In genomic region chr10:80175536-80176269, GRCm38 (mm10) we compare ENCODE assay signal across 8 mouse cellular contexts. TPM values are rescaled to one million over a fixed set of nuclear protein-coding genes. Genes with fewer than 3 reads are reported as not detected.
A peak's percentile ranks its signal among the peaks of the same experiment; 100 is the strongest.
DNase-seq lines count a peak whose midpoint lies in the region; ATAC-seq and TF ChIP-seq lines count a peak whose summit lies in the region.

No protein-coding gene starts in this region.

- H3K9ac ChIP-seq in heart, embryonic 11.5 days (ENCODE audit: low read depth, low read length): no peak overlapping the region

- TF ChIP-seq POLR2A in cerebellum, adult 2 months (IDR thresholded peaks at IDR 0.05; ENCODE audit: borderline replicate concordance, insufficient read depth, low read length): no peak

- H3K27ac ChIP-seq in heart, embryonic 10.5 days: no peak overlapping the region
- no peak overlapping the region for H3K27ac ChIP-seq in heart, embryonic 11.5 days (ENCODE audit: low read depth, low read length)
- H3K27ac ChIP-seq in cerebellum, adult 2 months (ENCODE audit: insufficient read depth, low read length): no peak overlapping the region

- peaks cover 21% of the 10 kb centered on the region for H3K36me3 ChIP-seq in heart, embryonic 10.5 days
- H3K36me3 ChIP-seq in heart, embryonic 11.5 days (ENCODE audit: control insufficient read depth, insufficient read depth, low read length): peaks cover 10% of the 10 kb centered on the region

- peak overlapping the region; percentile 3 for H3K4me3 ChIP-seq in heart, embryonic 10.5 days
- no peak overlapping the region for H3K4me3 ChIP-seq in heart, embryonic 11.5 days (ENCODE audit: low read depth, low read length)
- no peak overlapping the region for H3K4me3 ChIP-seq in cerebellum, adult 2 months (replicated peaks; ENCODE audit: insufficient read depth, low read depth, low read length)

- no peak for ATAC-seq in heart, embryonic 11.5 days (replicated peaks; ENCODE audit: insufficient number of reproducible peaks, low FRiP score, low TSS enrichment)
- ATAC-seq in granulocyte monocyte progenitor cell, adult 5-6 weeks (replicated peaks; ENCODE audit: poor library complexity, severe bottlenecking): 0 out of 2 replicates have a peak, but pooled peaks have one; percentile 10

- no peaks in the 10 kb centered on the region for H3K9me3 ChIP-seq in heart, embryonic 10.5 days
- no peaks in the 10 kb centered on the region for H3K9me3 ChIP-seq in heart, embryonic 11.5 days (replicated peaks; ENCODE audit: control insufficient read depth, low read length)

- peak; percentile 61; the same call in 1 of the 2 replicates for TF ChIP-seq CTCF in cerebellum, adult 2 months (IDR thresholded peaks at IDR 0.05; ENCODE audit: borderline replicate concordance, insufficient read depth, low read depth, low read length)

- peaks cover 67% of the 10 kb centered on the region for H3K4me1 ChIP-seq in heart, embryonic 10.5 days
- H3K4me1 ChIP-seq in heart, embryonic 11.5 days (ENCODE audit: control insufficient read depth, insufficient read depth, low read length): peaks cover 19% of the 10 kb centered on the region
- peaks cover 11% of the 10 kb centered on the region for H3K4me1 ChIP-seq in cerebellum, adult 2 months (ENCODE audit: control insufficient read depth, insufficient read depth, low read length)

- peaks cover 10% of the 10 kb centered on the region for H3K27me3 ChIP-seq in heart, embryonic 10.5 days (ENCODE audit: insufficient read depth, poor library complexity, severe bottlenecking)
- no peaks in the 10 kb centered on the region for H3K27me3 ChIP-seq in heart, embryonic 11.5 days (ENCODE audit: control insufficient read depth, insufficient read depth, low read length)
- no peaks in the 10 kb centered on the region for H3K27me3 ChIP-seq in cerebellum, adult 2 months (ENCODE audit: control insufficient read depth, insufficient read depth, low read length)

- no peak overlapping the region for H3K4me2 ChIP-seq in heart, embryonic 11.5 days

- WGBS in heart, embryonic 10.5 days: 26% methylated on average over 4 of the region's 4 CpGs
- WGBS in heart, embryonic 11.5 days (ENCODE audit: insufficient replicate concordance): 19% methylated on average over 4 of the region's 4 CpGs
- WGBS in cerebellum, adult 2 months: 29% methylated on average over 4 of the region's 4 CpGs

- no peak for DNase-seq in heart, embryonic 10.5 days (ENCODE audit: low spot score)
- peak; percentile 54 to 59 for DNase-seq in B cell, adult 2 months
- DNase-seq in cerebellum, adult 2 months: peak; percentile 49 to 54
- DNase-seq in mesoderm, embryonic 11.5 days (ENCODE audit: low read depth, low spot score): peak; percentile 74
- no peak for DNase-seq in urinary bladder, postnatal 10 days (ENCODE audit: low spot score)
- DNase-seq in layer of hippocampus, postnatal 25 days (ENCODE audit: extremely low spot score in 1 of 2, low spot score in 1 of 2): no peak

RNA-seq across cellular contexts. Expression of gene 1600002K03Rik, which starts 3.0 kb away (rescaled TPM):
- 11.7 and 13.9 TPM in 2 replicates for polyA plus RNA-seq in heart, embryonic 10.5 days (2016; fragmentation: Nextera tagmentation; extraction: Ambion mirVana)
- polyA plus RNA-seq in heart, embryonic 11.5 days (2014; fragmentation: Nextera tagmentation; extraction: Ambion mirVana): 9.6 and 12.4 TPM in 2 replicates
- polyA plus RNA-seq in cerebellum, adult 2 months (2012; rRNA removed): 16.4 and 18.0 TPM in 2 replicates
- 17.2 and 43.4 TPM in 2 replicates for total RNA-seq in granulocyte monocyte progenitor cell, adult 5-6 weeks (2014; fragmentation: Nextera tagmentation)
- total RNA-seq in granulocyte monocyte progenitor cell, adult 5-6 weeks (2017): 11.2 and 11.5 TPM in 2 replicates
- 1 to 10 TPM; 5.8 to 6.2 TPM for total RNA-seq in layer of hippocampus, postnatal 25 days (2021)

RNA-seq across cellular contexts. Expression of gene Efna2, which starts 3.6 kb away (rescaled TPM):
- polyA plus RNA-seq in heart, embryonic 10.5 days (2016; fragmentation: Nextera tagmentation; extraction: Ambion mirVana): 14.9 and 20.6 TPM in 2 replicates
- 13.9 and 14.8 TPM in 2 replicates for polyA plus RNA-seq in heart, embryonic 11.5 days (2014; fragmentation: Nextera tagmentation; extraction: Ambion mirVana)
- 10.2 and 10.7 TPM in 2 replicates for polyA plus RNA-seq in cerebellum, adult 2 months (2012; rRNA removed)
- total RNA-seq in granulocyte monocyte progenitor cell, adult 5-6 weeks (2014; fragmentation: Nextera tagmentation): not detected in 2 replicates
- total RNA-seq in granulocyte monocyte progenitor cell, adult 5-6 weeks (2017): 0.05 TPM in 1 of 2 replicates, not detected in the other
- 10 to 100 TPM; 11.9 to 12.7 TPM for total RNA-seq in layer of hippocampus, postnatal 25 days (2021)

RNA-seq across cellular contexts. Expression of gene Cirbp, which starts 9.9 kb away (rescaled TPM):
- polyA plus RNA-seq in heart, embryonic 10.5 days (2016; fragmentation: Nextera tagmentation; extraction: Ambion mirVana): 85.7 and 98.0 TPM in 2 replicates
- polyA plus RNA-seq in heart, embryonic 11.5 days (2014; fragmentation: Nextera tagmentation; extraction: Ambion mirVana): 49.1 and 52.7 TPM in 2 replicates
- 240 and 261 TPM in 2 replicates for polyA plus RNA-seq in cerebellum, adult 2 months (2012; rRNA removed)
- 25.3 and 70.7 TPM in 2 replicates for total RNA-seq in granulocyte monocyte progenitor cell, adult 5-6 weeks (2014; fragmentation: Nextera tagmentation)
- 36.8 and 40.7 TPM in 2 replicates for total RNA-seq in granulocyte monocyte progenitor cell, adult 5-6 weeks (2017)
- 10 to 100 TPM; 69.5 to 97.5 TPM for total RNA-seq in layer of hippocampus, postnatal 25 days (2021)

RNA-seq across cellular contexts. Expression of gene Midn, which starts 27.6 kb away (rescaled TPM):
- 16.1 and 24.4 TPM in 2 replicates for polyA plus RNA-seq in heart, embryonic 10.5 days (2016; fragmentation: Nextera tagmentation; extraction: Ambion mirVana)
- 29.5 and 31.9 TPM in 2 replicates for polyA plus RNA-seq in heart, embryonic 11.5 days (2014; fragmentation: Nextera tagmentation; extraction: Ambion mirVana)
- polyA plus RNA-seq in cerebellum, adult 2 months (2012; rRNA removed): 26.1 and 26.5 TPM in 2 replicates
- 26.7 and 36.8 TPM in 2 replicates for total RNA-seq in granulocyte monocyte progenitor cell, adult 5-6 weeks (2014; fragmentation: Nextera tagmentation)
- total RNA-seq in granulocyte monocyte progenitor cell, adult 5-6 weeks (2017): 10.0 and 17.4 TPM in 2 replicates
- 10 to 100 TPM; 61.4 to 82.4 TPM for total RNA-seq in layer of hippocampus, postnatal 25 days (2021)

RNA-seq across cellular contexts. Expression of gene Cbarp, which starts 35.1 kb away (rescaled TPM):
- 2.0 and 4.0 TPM in 2 replicates for polyA plus RNA-seq in heart, embryonic 10.5 days (2016; fragmentation: Nextera tagmentation; extraction: Ambion mirVana)
- polyA plus RNA-seq in heart, embryonic 11.5 days (2014; fragmentation: Nextera tagmentation; extraction: Ambion mirVana): 2.5 and 2.7 TPM in 2 replicates
- 147 and 151 TPM in 2 replicates for polyA plus RNA-seq in cerebellum, adult 2 months (2012; rRNA removed)
- 0.73 and 5.3 TPM in 2 replicates for total RNA-seq in granulocyte monocyte progenitor cell, adult 5-6 weeks (2014; fragmentation: Nextera tagmentation)
- 0.36 TPM in 1 of 2 replicates, not detected in the other for total RNA-seq in granulocyte monocyte progenitor cell, adult 5-6 weeks (2017)
- 100 to 1,000 TPM; 399 to 401 TPM for total RNA-seq in layer of hippocampus, postnatal 25 days (2021)

Comparison
In these comparisons a context has a peak if more than half of its experiments do, and no peak if none do; other contexts are left out.
1. DNase-seq: peak in B cell, adult 2 months (2 of 2), cerebellum, adult 2 months (2 of 2) and mesoderm, embryonic 11.5 days (single experiment); none in heart, embryonic 10.5 days (single experiment), urinary bladder, postnatal 10 days (single experiment) and layer of hippocampus, postnatal 25 days (0 of 2).